Mouse (Mus musculus): ENCODE results near the gene Plekhg2. TPM values are rescaled to one million over a fixed set of nuclear protein-coding genes. Genes with fewer than 3 reads are reported as not detected.

Gene Plekhg2
- polyA plus RNA-seq, 1 experiment from 2014 or later: 81.2 TPM

GRCm38 (mm10) chr7:28367663-28368275 is 4.6 kb downstream of the Plekhg2 start:
- no peak overlapping the region for H3K27ac ChIP-seq (ENCODE audit: low read depth, low read length)
- ATAC-seq (replicated peaks; ENCODE audit: low FRiP score) (no peak), DNase-seq (ENCODE audit: low spot score) (no peak)
- H3K9me3 ChIP-seq (ENCODE audit: control insufficient read depth, low read length): no peaks in the 10 kb centered on the region
- H3K4me2 ChIP-seq (ENCODE audit: low read depth, low read length, severe bottlenecking): no peak overlapping the region
- no peaks in the 10 kb centered on the region for H3K27me3 ChIP-seq (ENCODE audit: control insufficient read depth, insufficient read depth, low read length)
- H3K9ac ChIP-seq (ENCODE audit: low read length): no peak overlapping the region
- no peak overlapping the region for H3K4me3 ChIP-seq (ENCODE audit: low read depth, low read length)
- peaks cover 9% of the 10 kb centered on the region; the same call in 1 of the 2 replicates for H3K4me1 ChIP-seq (replicated peaks; ENCODE audit: control insufficient read depth, insufficient read depth, low read length)
- H3K36me3 ChIP-seq (ENCODE audit: control insufficient read depth, insufficient read depth, low read length): peaks cover 15% of the 10 kb centered on the region; the same call in 1 of the 2 replicates
- WGBS: 91% methylated on average over 16 of the region's 16 CpGs

- H3K27ac ChIP-seq (ENCODE audit: low read depth, low read length): no peak overlapping the region
- peaks cover 4% of the 10 kb centered on the region for H3K4me1 ChIP-seq (replicated peaks; ENCODE audit: control insufficient read depth, insufficient read depth, low read length)
- H3K4me3 ChIP-seq (ENCODE audit: low read depth, low read length): no peak overlapping the region
- ATAC-seq (replicated peaks; ENCODE audit: low FRiP score): no peak
- H3K4me2 ChIP-seq (ENCODE audit: low read depth, low read length, severe bottlenecking): no peak overlapping the region
- H3K9ac ChIP-seq (ENCODE audit: low read length): no peak overlapping the region
- no peak for DNase-seq (ENCODE audit: low spot score)
- H3K9me3 ChIP-seq (ENCODE audit: control insufficient read depth, low read length): no peaks in the 10 kb centered on the region
- H3K36me3 ChIP-seq (ENCODE audit: control insufficient read depth, insufficient read depth, low read length): peaks cover 28% of the 10 kb centered on the region; the same call in 1 of the 2 replicates
- H3K27me3 ChIP-seq (ENCODE audit: control insufficient read depth, insufficient read depth, low read length): no peaks in the 10 kb centered on the region
- 87% methylated on average over 16 of the region's 16 CpGs for WGBS
These were observed 9.8 kb downstream of the Plekhg2 start for GRCm38 (mm10) chr7:28362441-28363060.

- no peaks in the 10 kb centered on the region for H3K27me3 ChIP-seq (ENCODE audit: control insufficient read depth, insufficient read depth, low read length)
- no peak for ATAC-seq (replicated peaks; ENCODE audit: low FRiP score)
- H3K27ac ChIP-seq (ENCODE audit: low read depth, low read length): no peak overlapping the region
- no peaks in the 10 kb centered on the region for H3K9me3 ChIP-seq (ENCODE audit: control insufficient read depth, low read length)
- DNase-seq (ENCODE audit: low spot score): no peak
- H3K4me1 ChIP-seq (replicated peaks; ENCODE audit: control insufficient read depth, insufficient read depth, low read length): peaks cover 7% of the 10 kb centered on the region
- no peak overlapping the region for H3K4me3 ChIP-seq (ENCODE audit: low read depth, low read length)
- no peak overlapping the region for H3K9ac ChIP-seq (ENCODE audit: low read length)
- peaks cover 26% of the 10 kb centered on the region; the same call in 1 of the 2 replicates for H3K36me3 ChIP-seq (ENCODE audit: control insufficient read depth, insufficient read depth, low read length)
- no peak overlapping the region for H3K4me2 ChIP-seq (ENCODE audit: low read depth, low read length, severe bottlenecking)
- 94% methylated on average over 20 of the region's 20 CpGs for WGBS
These were observed 10.6 kb downstream of the Plekhg2 start for GRCm38 (mm10) chr7:28361647-28362341.

- Histone ChIP-seq H3K27me3 (ENCODE audit: control insufficient read depth, insufficient read depth, low read length) (no peaks in the 10 kb centered on the region), H3K4me1 (replicated peaks; ENCODE audit: control insufficient read depth, insufficient read depth, low read length) (peaks cover 7% of the 10 kb centered on the region), H3K4me2 (ENCODE audit: low read depth, low read length, severe bottlenecking) (no peak overlapping the region), H3K9ac (ENCODE audit: low read length) (no peak overlapping the region), H3K9me3 (ENCODE audit: control insufficient read depth, low read length) (no peaks in the 10 kb centered on the region), H3K4me3 (ENCODE audit: low read depth, low read length) (no peak overlapping the region), H3K36me3 (ENCODE audit: control insufficient read depth, insufficient read depth, low read length) (peaks cover 24% of the 10 kb centered on the region; the same call in 1 of the 2 replicates), H3K27ac (ENCODE audit: low read depth, low read length) (no peak overlapping the region)
- ATAC-seq (replicated peaks; ENCODE audit: low FRiP score): no peak
- WGBS: 96% methylated on average over 6 of the region's 6 CpGs
- DNase-seq (ENCODE audit: low spot score): no peak
These were observed 12.1 kb downstream of the Plekhg2 start for GRCm38 (mm10) chr7:28360291-28360690.

- Histone ChIP-seq H3K4me2 (ENCODE audit: low read depth, low read length, severe bottlenecking) (no peak overlapping the region), H3K9me3 (ENCODE audit: control insufficient read depth, low read length) (no peaks in the 10 kb centered on the region), H3K4me1 (replicated peaks; ENCODE audit: control insufficient read depth, insufficient read depth, low read length) (peaks cover 7% of the 10 kb centered on the region), H3K9ac (ENCODE audit: low read length) (no peak overlapping the region), H3K36me3 (ENCODE audit: control insufficient read depth, insufficient read depth, low read length) (peaks cover 23% of the 10 kb centered on the region; the same call in 1 of the 2 replicates), H3K27ac (ENCODE audit: low read depth, low read length) (no peak overlapping the region), H3K27me3 (ENCODE audit: control insufficient read depth, insufficient read depth, low read length) (no peaks in the 10 kb centered on the region), H3K4me3 (ENCODE audit: low read depth, low read length) (no peak overlapping the region)
- DNase-seq (ENCODE audit: low spot score): no peak
- WGBS: 96% methylated on average over 10 of the region's 10 CpGs
- ATAC-seq (replicated peaks; ENCODE audit: low FRiP score): no peak
These were observed 12.5 kb downstream of the Plekhg2 start for GRCm38 (mm10) chr7:28359854-28360253.

- ATAC-seq (replicated peaks; ENCODE audit: low FRiP score): peak; percentile 6; the same call in 1 of the 2 replicates
- H3K9me3 ChIP-seq (ENCODE audit: control insufficient read depth, low read length): no peaks in the 10 kb centered on the region
- H3K4me1 ChIP-seq (replicated peaks; ENCODE audit: control insufficient read depth, insufficient read depth, low read length): peaks cover 7% of the 10 kb centered on the region
- H3K9ac ChIP-seq (ENCODE audit: low read length): no peak overlapping the region
- 51% methylated on average over 7 of the region's 7 CpGs for WGBS
- no peaks in the 10 kb centered on the region for H3K27me3 ChIP-seq (ENCODE audit: control insufficient read depth, insufficient read depth, low read length)
- no peak overlapping the region for H3K4me2 ChIP-seq (ENCODE audit: low read depth, low read length, severe bottlenecking)
- peaks cover 17% of the 10 kb centered on the region; the same call in 1 of the 2 replicates for H3K36me3 ChIP-seq (ENCODE audit: control insufficient read depth, insufficient read depth, low read length)
- no peak overlapping the region for H3K4me3 ChIP-seq (ENCODE audit: low read depth, low read length)
- no peak for DNase-seq (ENCODE audit: low spot score)
- no peak overlapping the region for H3K27ac ChIP-seq (ENCODE audit: low read depth, low read length)
These were observed 14.0 kb downstream of the Plekhg2 start for GRCm38 (mm10) chr7:28358431-28358830.

GRCm38 (mm10) chr7:28357984-28358383 is 14.4 kb downstream of the Plekhg2 start:
- DNase-seq (ENCODE audit: low spot score) (no peak), ATAC-seq (replicated peaks; ENCODE audit: low FRiP score) (peak; percentile 36)
- H3K4me3 ChIP-seq (ENCODE audit: low read depth, low read length): no peak overlapping the region
- H3K9me3 ChIP-seq (ENCODE audit: control insufficient read depth, low read length): no peaks in the 10 kb centered on the region
- H3K36me3 ChIP-seq (ENCODE audit: control insufficient read depth, insufficient read depth, low read length): peaks cover 21% of the 10 kb centered on the region
- H3K4me1 ChIP-seq (replicated peaks; ENCODE audit: control insufficient read depth, insufficient read depth, low read length): peaks cover 7% of the 10 kb centered on the region
- H3K27ac ChIP-seq (ENCODE audit: low read depth, low read length): peak overlapping the region; percentile 1; the same call in 1 of the 2 replicates
- 0% methylated on average over 5 of the region's 5 CpGs for WGBS
- H3K27me3 ChIP-seq (ENCODE audit: control insufficient read depth, insufficient read depth, low read length): no peaks in the 10 kb centered on the region
- H3K9ac ChIP-seq (ENCODE audit: low read length): peak overlapping the region; percentile 0; the same call in 1 of the 2 replicates
- no peak overlapping the region for H3K4me2 ChIP-seq (ENCODE audit: low read depth, low read length, severe bottlenecking)

- Histone ChIP-seq H3K4me1 (replicated peaks; ENCODE audit: control insufficient read depth, insufficient read depth, low read length) (peaks cover 7% of the 10 kb centered on the region), H3K27me3 (ENCODE audit: control insufficient read depth, insufficient read depth, low read length) (no peaks in the 10 kb centered on the region), H3K9ac (ENCODE audit: low read length) (no peak overlapping the region), H3K36me3 (ENCODE audit: control insufficient read depth, insufficient read depth, low read length) (peaks cover 23% of the 10 kb centered on the region), H3K4me2 (ENCODE audit: low read depth, low read length, severe bottlenecking) (0 out of 2 replicates have a peak overlapping the region, but pooled peaks have one; percentile 8), H3K9me3 (ENCODE audit: control insufficient read depth, low read length) (no peaks in the 10 kb centered on the region), H3K4me3 (ENCODE audit: low read depth, low read length) (no peak overlapping the region), H3K27ac (ENCODE audit: low read depth, low read length) (peak overlapping the region; percentile 1; the same call in 1 of the 2 replicates)
- 6% methylated on average over 5 of the region's 5 CpGs for WGBS
- DNase-seq (ENCODE audit: low spot score) (peak; percentile 74), ATAC-seq (replicated peaks; ENCODE audit: low FRiP score) (no peak)
These were observed 15.4 kb downstream of the Plekhg2 start for GRCm38 (mm10) chr7:28356981-28357380.
